Mouse (Mus musculus): ENCODE measurements around the gene 4930442H23Rik.

- TF ChIP-seq CTCF (IDR thresholded peaks at IDR 0.05; ENCODE audit: low read depth) (peak; percentile 49), EP300 (IDR thresholded peaks at IDR 0.05; ENCODE audit: low read depth) (no peak)
Observed at GRCm38 (mm10) chr10:81210154-81210553, 26.5 kb upstream of the 4930442H23Rik start.

Measured in liver, postnatal 0 days (tissue).